Mouse (Mus musculus) embryonic facial prominence, embryonic 11.5 days (tissue): ENCODE results near the gene Mbl1. TPM values are rescaled to one million over a fixed set of nuclear protein-coding genes. Genes with fewer than 3 reads are reported as not detected.

ENCODE experiments used
- ATAC-seq: fragments of 200-750 bp; cut with Nextera tagmentation; replicated peaks from 2 replicates; pipeline ENCODE4 v1.8.0; 2017; ENCODE audit warnings: low read depth; ENCODE audit not compliant: insufficient number of reproducible peaks, low FRiP score, low TSS enrichment
- DNase-seq: peaks from one replicate; pipeline ENCODE4 v3.0.0-alpha.2; 2015; ENCODE audit warnings: low spot score
- H3K27ac ChIP-seq: fragments of 300-500 bp; sonication (generic); replicated peaks from 2 replicates; pipeline ENCODE4 v1.5.1; 2014; ENCODE audit warnings: mild to moderate bottlenecking, low read depth, low read length, control low read depth
- H3K27me3 ChIP-seq: fragments of 300-500 bp; sonication (generic); 2 replicates; pipeline ENCODE4 v1.6.1; 2014; ENCODE audit warnings: mild to moderate bottlenecking, low read length, moderate library complexity, mixed read lengths; ENCODE audit not compliant: control insufficient read depth, insufficient read depth
- H3K36me3 ChIP-seq: fragments of 300-500 bp; sonication (generic); replicated peaks from 2 replicates; pipeline ENCODE4 v1.6.1; 2014; ENCODE audit warnings: low read depth, mild to moderate bottlenecking, low read length, moderate library complexity, mixed read lengths; ENCODE audit not compliant: control insufficient read depth, insufficient read depth
- H3K4me1 ChIP-seq: fragments of 300-500 bp; sonication (generic); 2 replicates; pipeline ENCODE4 v1.6.1; 2014; ENCODE audit warnings: low read length, mixed read lengths; ENCODE audit not compliant: control insufficient read depth, insufficient read depth
- H3K4me2 ChIP-seq: fragments of 300-500 bp; sonication (generic); 2 replicates; pipeline ENCODE4 v1.6.1; 2014; ENCODE audit warnings: low read depth, mild to moderate bottlenecking, control low read depth, low read length, moderate library complexity
- H3K4me3 ChIP-seq: fragments of 300-500 bp; sonication (generic); 2 replicates; pipeline ENCODE4 v1.5.1; 2014; ENCODE audit warnings: low read depth, low read length, control low read depth
- H3K9ac ChIP-seq: fragments of 300-500 bp; sonication (generic); replicated peaks from 2 replicates; pipeline ENCODE4 v1.6.1; 2014; ENCODE audit warnings: mild to moderate bottlenecking, control low read depth, low read length
- H3K9me3 ChIP-seq: fragments of 300-500 bp; sonication (generic); replicated peaks from 2 replicates; pipeline ENCODE4 v1.6.1; 2016; ENCODE audit warnings: mild to moderate bottlenecking, low read length, inconsistent platforms, mixed read lengths; ENCODE audit not compliant: control insufficient read depth
- WGBS: fragments of 180-500 bp; shearing (Covaris S2); extraction: QIAGEN DNeasy Blood & Tissue Kit; methylation state at CpG from one replicate; pipeline ENCODE4 v1.1.7; 2014; 5-methylcytosine and 5-hydroxymethylcytosine counted together
- polyA plus RNA-seq: library from polyadenylated mRNA; unstranded; fragments of >200 nt; fragmentation: Nextera tagmentation; extraction: Ambion mirVana; gene quantifications from 2 replicates; pipeline ENCODE4 v1.2.1, GENCODE M21; 2014

Gene Mbl1
- polyA plus RNA-seq, 1 experiment from 2014 or later: not detected

GRCm38 (mm10) chr14:41131540-41131939 lies 19.7 kb upstream of the Mbl1 start, which contains the start of gene Sftpa1:
Gene Sftpa1 (plus strand): TSS chr14:41131782.
- 83% methylated on average over 7 of the region's 7 CpGs for WGBS

GRCm38 (mm10) chr14:41137006-41137405 lies 14.3 kb upstream of the Mbl1 start:
- no peaks in the 10 kb centered on the region for H3K9me3 ChIP-seq
- no peak overlapping the region for H3K9ac ChIP-seq
- ATAC-seq (no peak), DNase-seq (no peak)
- H3K4me1 ChIP-seq: no peaks in the 10 kb centered on the region
- no peak overlapping the region for H3K27ac ChIP-seq
- H3K4me2 ChIP-seq: no peak overlapping the region
- no peaks in the 10 kb centered on the region for H3K36me3 ChIP-seq
- H3K27me3 ChIP-seq: no peaks in the 10 kb centered on the region
- H3K4me3 ChIP-seq: no peak overlapping the region

More at GRCm38 (mm10) chr14:41131540-41131939, 19.7 kb upstream of the Mbl1 start, which contains the start of gene Sftpa1:
- Histone ChIP-seq H3K4me3 (no peak within 1 kb of the TSS), H3K9me3 (no peaks in the 10 kb centered on the region), H3K4me2 (no peak within 1 kb of the TSS), H3K27ac (no peak within 1 kb of the TSS), H3K27me3 (no peaks in the 10 kb centered on the region), H3K36me3 (no peaks in the 10 kb centered on the region), H3K4me1 (no peaks in the 10 kb centered on the region), H3K9ac (no peak within 1 kb of the TSS)
- ATAC-seq (no peak), DNase-seq (no peak)

GRCm38 (mm10) chr14:41140686-41141085 lies 10.6 kb upstream of the Mbl1 start:
- 91% methylated on average over 1 of the region's 1 CpGs for WGBS
- Histone ChIP-seq H3K4me2 (no peak overlapping the region), H3K4me1 (no peaks in the 10 kb centered on the region), H3K27me3 (no peaks in the 10 kb centered on the region), H3K4me3 (no peak overlapping the region), H3K9ac (no peak overlapping the region), H3K27ac (no peak overlapping the region), H3K9me3 (no peaks in the 10 kb centered on the region), H3K36me3 (no peaks in the 10 kb centered on the region)
- no peak for DNase-seq
- ATAC-seq: no peak

- no peak overlapping the region for H3K4me3 ChIP-seq
- no peaks in the 10 kb centered on the region for H3K4me1 ChIP-seq
- H3K9me3 ChIP-seq: no peaks in the 10 kb centered on the region
- no peak for DNase-seq
- no peak overlapping the region for H3K4me2 ChIP-seq
- no peak for ATAC-seq
- H3K27me3 ChIP-seq: no peaks in the 10 kb centered on the region
- WGBS: 66% methylated on average over 6 of the region's 6 CpGs
- H3K9ac ChIP-seq: no peak overlapping the region
- no peaks in the 10 kb centered on the region for H3K36me3 ChIP-seq
- H3K27ac ChIP-seq: no peak overlapping the region
Measured at GRCm38 (mm10) chr14:41146035-41146434, 5.2 kb upstream of the Mbl1 start.

- Histone ChIP-seq H3K27me3 (no peaks in the 10 kb centered on the region), H3K9me3 (no peaks in the 10 kb centered on the region), H3K4me2 (no peak overlapping the region), H3K36me3 (no peaks in the 10 kb centered on the region), H3K27ac (no peak overlapping the region), H3K4me1 (no peaks in the 10 kb centered on the region), H3K9ac (no peak overlapping the region), H3K4me3 (no peak overlapping the region)
- DNase-seq: no peak
- ATAC-seq: no peak
- 77% methylated on average over 3 of the region's 3 CpGs for WGBS
Measured at GRCm38 (mm10) chr14:41146922-41147321, 4.3 kb upstream of the Mbl1 start.

- Histone ChIP-seq H3K9ac (no peak overlapping the region), H3K27me3 (no peaks in the 10 kb centered on the region), H3K36me3 (no peaks in the 10 kb centered on the region), H3K4me2 (no peak overlapping the region), H3K9me3 (no peaks in the 10 kb centered on the region), H3K4me1 (no peaks in the 10 kb centered on the region), H3K4me3 (no peak overlapping the region), H3K27ac (no peak overlapping the region)
- ATAC-seq: no peak
- 85% methylated on average over 2 of the region's 2 CpGs for WGBS
- DNase-seq: no peak
Measured at GRCm38 (mm10) chr14:41147356-41147755, 3.9 kb upstream of the Mbl1 start.

GRCm38 (mm10) chr14:41160076-41160475 lies 8.8 kb downstream of the Mbl1 start:
- ATAC-seq: no peak
- DNase-seq: no peak
- H3K27ac ChIP-seq: no peak overlapping the region
- no peak overlapping the region for H3K9ac ChIP-seq
- no peaks in the 10 kb centered on the region for H3K9me3 ChIP-seq
- H3K27me3 ChIP-seq: no peaks in the 10 kb centered on the region
- H3K4me1 ChIP-seq: no peaks in the 10 kb centered on the region
- no peak overlapping the region for H3K4me2 ChIP-seq
- no peak overlapping the region for H3K4me3 ChIP-seq
- 79% methylated on average over 4 of the region's 4 CpGs for WGBS
- no peaks in the 10 kb centered on the region for H3K36me3 ChIP-seq

GRCm38 (mm10) chr14:41160743-41161142 lies 9.5 kb downstream of the Mbl1 start:
- Histone ChIP-seq H3K36me3 (no peaks in the 10 kb centered on the region), H3K27me3 (no peaks in the 10 kb centered on the region), H3K4me2 (no peak overlapping the region), H3K27ac (no peak overlapping the region), H3K9ac (no peak overlapping the region), H3K4me3 (no peak overlapping the region), H3K9me3 (no peaks in the 10 kb centered on the region), H3K4me1 (no peaks in the 10 kb centered on the region)
- DNase-seq: peak; percentile 3
- 6% methylated on average over 1 of the region's 1 CpGs for WGBS
- no peak for ATAC-seq
